Mouse (Mus musculus): Measurements from ENCODE around the gene Tcp1. TPM values are rescaled to one million over a fixed set of nuclear protein-coding genes. Genes with fewer than 3 reads are reported as not detected.
"Not testable (repeated sequence)": the region's sequence is repeated elsewhere in the genome, so short reads cannot be mapped to it uniquely, and the experiment has no call there.

The Tcp1 gene
- polyA plus RNA-seq, 2 experiments from 2014 or later, result 259 to 267 TPM

GRCm38 (mm10) chr17:12915881-12916583, 531 bp downstream of the Tcp1 start, which contains the start of gene Mrpl18:
Gene Mrpl18 (minus strand): TSS chr17:12916345.
- peak; percentile 96 for ATAC-seq

GRCm38 (mm10) chr17:12916588-12917380, 1.3 kb downstream of the Tcp1 start:
- peak; percentile 29 for ATAC-seq

- no peak for ATAC-seq
Observed at GRCm38 (mm10) chr17:12921073-12921472, 5.6 kb downstream of the Tcp1 start.

GRCm38 (mm10) chr17:12925001-12925400, 9.5 kb downstream of the Tcp1 start:
- ATAC-seq, result no peak

- no peak for ATAC-seq
Observed at GRCm38 (mm10) chr17:12925703-12926180, 10.2 kb downstream of the Tcp1 start.

GRCm38 (mm10) chr17:12931576-12931975, 16.1 kb downstream of the Tcp1 start:
- ATAC-seq, result not testable (repeated sequence)

- no peak for ATAC-seq
Observed at GRCm38 (mm10) chr17:12935719-12936118, 20.2 kb downstream of the Tcp1 start.

GRCm38 (mm10) chr17:12937412-12937970, 22.0 kb downstream of the Tcp1 start:
- no peak for ATAC-seq

GRCm38 (mm10) chr17:12938077-12938476, 22.6 kb downstream of the Tcp1 start:
- ATAC-seq, result no peak

GRCm38 (mm10) chr17:12939377-12940148, 24.1 kb downstream of the Tcp1 start:
- not testable (repeated sequence) for ATAC-seq

- ATAC-seq, result no peak
Observed at GRCm38 (mm10) chr17:12940151-12940805, 24.8 kb downstream of the Tcp1 start, which contains the start of gene Acat3. Gene Acat3 (minus strand): TSS chr17:12940600.

GRCm38 (mm10) chr17:12941543-12942260, 26.2 kb downstream of the Tcp1 start:
- no peak for ATAC-seq

- peak; percentile 77 for ATAC-seq
Observed at GRCm38 (mm10) chr17:12942459-12943162, 27.1 kb downstream of the Tcp1 start.

- no peak for ATAC-seq
Observed at GRCm38 (mm10) chr17:12949669-12950068, 34.2 kb downstream of the Tcp1 start.

GRCm38 (mm10) chr17:12956664-12957063, 41.2 kb downstream of the Tcp1 start:
- ATAC-seq, result no peak

GRCm38 (mm10) chr17:12959377-12959776, 43.9 kb downstream of the Tcp1 start:
- ATAC-seq, result not testable (repeated sequence)

- ATAC-seq, result peak; percentile 98
Observed at GRCm38 (mm10) chr17:12960331-12960873, 44.9 kb downstream of the Tcp1 start, which contains the start of gene Acat2. Gene Acat2 (minus strand): TSS chr17:12960747.

- ATAC-seq, result no peak
Observed at GRCm38 (mm10) chr17:12963476-12963875, 48.0 kb downstream of the Tcp1 start.

- ATAC-seq, result no peak
Observed at GRCm38 (mm10) chr17:12967173-12967572, 51.7 kb downstream of the Tcp1 start.

- ATAC-seq, result no peak
Observed at GRCm38 (mm10) chr17:12973851-12974250, 58.4 kb downstream of the Tcp1 start.

Measured in activated CD4-positive, CD25-positive, alpha-beta regulatory T cell, adult 4 months (primary cell).